Mouse (Mus musculus): ENCODE data around the gene Arrdc2.

Arrdc2 gene

DNA sequence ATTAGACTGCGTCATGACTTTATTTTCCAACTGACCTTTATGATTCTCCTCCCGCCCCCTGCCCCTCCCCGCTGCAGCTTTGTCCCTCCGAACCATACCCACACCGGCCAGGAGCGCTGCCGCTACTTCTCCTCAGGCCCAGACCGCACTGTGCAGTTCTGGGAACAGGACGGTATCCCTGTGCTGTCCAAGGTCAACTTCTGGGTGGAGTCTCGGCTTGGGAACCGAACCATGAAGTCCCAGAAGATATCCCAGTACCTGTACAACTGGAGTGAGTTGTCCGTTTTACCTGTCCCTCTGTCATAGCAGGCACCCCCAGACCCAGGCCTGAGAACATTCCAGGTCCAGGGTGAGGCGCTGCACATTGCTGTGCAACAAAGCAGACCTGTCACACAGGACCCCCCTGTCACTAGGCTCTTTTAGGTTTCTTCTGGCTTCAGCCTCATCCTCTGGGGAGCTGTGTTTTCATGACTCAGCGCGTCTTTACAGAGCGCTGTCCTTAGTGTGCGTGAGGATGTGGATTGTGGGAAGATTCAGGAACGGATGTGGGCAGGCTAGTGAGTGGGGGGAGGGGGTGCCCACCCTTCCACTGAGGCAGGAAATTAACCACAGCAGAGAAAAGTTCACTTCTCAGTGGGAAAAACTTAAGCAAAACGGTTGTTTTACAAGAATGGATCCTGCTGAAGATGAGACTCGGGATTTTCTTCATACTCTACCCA, 28.4 kb downstream of the Arrdc2 start:
- DNase-seq (ENCODE audit: inconsistent age in 2 of 2, low spot score in 1 of 2) = no peak

DNA sequence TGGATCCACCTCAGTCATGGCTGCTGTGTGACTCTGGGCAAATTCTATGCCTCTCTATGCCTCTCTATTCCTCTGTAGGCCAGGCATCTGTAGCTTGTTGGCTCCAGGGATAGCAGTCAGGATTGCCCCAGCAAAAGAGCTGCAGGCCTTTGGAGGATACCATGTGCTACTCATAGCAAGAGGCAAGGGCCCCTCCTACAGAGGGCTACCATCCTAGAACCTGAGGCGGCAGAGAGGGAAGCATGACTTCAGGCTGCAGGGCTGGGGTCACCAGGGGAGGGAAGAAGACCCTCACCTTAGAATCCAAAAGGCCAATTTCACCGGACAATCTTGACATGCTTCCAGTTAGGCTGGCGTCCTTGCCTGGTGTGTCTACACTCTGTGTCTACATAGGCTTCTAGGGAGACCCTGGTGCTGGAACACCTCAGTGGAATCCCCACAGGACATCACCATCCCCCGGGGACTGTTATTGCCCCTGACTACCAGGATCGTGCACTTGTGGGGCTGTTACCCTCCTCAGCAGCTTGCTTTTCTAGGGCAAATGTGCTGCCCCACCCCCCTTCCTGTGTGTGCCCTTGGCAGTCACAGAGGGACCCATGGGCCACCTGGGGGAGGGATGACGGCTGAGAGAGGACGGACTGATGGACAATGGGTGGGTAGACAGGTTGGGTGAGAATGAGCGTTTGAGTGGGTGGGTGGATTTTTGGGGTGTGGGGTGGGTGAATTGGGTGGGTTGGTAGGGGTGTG, 30.4 kb downstream of the Arrdc2 start:
- no peak for DNase-seq (ENCODE audit: inconsistent age in 2 of 2, low spot score in 1 of 2)

DNA sequence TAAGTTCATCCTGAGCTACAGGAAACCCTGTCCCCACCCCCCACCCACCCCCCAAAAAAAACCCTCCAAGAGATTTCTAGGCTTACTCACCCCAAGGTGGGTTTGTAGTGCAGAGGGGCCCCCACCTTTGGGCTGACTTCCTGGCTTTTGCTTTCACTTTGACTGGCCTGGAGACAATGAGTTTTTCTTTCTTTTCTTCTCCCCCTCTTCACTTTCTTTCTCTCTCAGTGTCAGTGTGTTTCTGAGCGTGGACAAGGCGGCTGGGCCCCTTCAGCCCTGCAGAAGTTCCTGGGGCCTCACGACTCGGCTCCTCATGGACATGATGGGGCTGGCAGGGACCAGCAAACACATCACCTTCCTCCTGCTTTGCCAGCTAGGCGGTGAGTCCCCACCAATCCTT, 31.3 kb downstream of the Arrdc2 start, which contains the start of gene Il12rb1:
TSS of gene Il12rb1 (plus strand) at position 211 of the 400 bp plus-strand sequence.
- DNase-seq (ENCODE audit: inconsistent age in 2 of 2, low spot score in 1 of 2) = no peak

DNA sequence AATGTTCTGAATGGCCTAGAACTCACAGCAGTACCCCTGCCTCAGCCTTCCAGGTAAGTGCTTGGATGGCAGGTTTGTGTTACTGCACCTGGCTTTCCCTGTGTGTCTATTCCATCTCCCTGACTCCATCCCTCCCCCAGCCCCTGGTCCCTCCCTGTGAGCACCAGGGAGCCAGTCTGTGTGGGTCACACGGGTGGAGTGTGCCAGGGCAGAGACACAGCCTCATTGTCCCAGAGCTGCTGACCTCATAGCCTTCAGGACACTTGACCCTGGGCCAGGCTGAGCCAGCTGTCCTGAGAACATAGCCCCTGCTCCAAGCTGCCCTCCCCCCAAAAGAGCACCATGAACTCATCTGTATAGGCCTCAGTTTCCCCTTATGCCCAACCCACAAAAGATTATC, 32.2 kb downstream of the Arrdc2 start:
- no peak for DNase-seq (ENCODE audit: inconsistent age in 2 of 2, low spot score in 1 of 2)

DNA sequence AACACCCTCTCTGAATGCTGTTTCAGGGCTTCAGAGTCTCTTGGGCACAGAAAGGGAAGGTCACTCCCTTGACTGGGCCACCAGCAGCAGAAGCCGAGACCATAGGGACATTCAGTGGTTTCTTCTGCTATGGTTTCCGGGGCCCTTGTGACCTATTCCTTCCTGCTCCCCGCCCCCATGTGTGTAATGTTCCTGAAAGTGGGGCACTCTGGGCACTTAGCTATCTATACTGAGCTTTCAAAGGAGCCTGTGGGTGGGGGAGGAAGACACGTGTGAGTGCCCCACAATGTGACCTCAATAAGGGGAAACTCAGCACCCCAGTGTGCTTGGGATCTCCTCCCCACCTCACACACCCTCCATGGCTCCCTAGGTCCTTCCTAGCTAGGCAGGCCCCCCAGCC, 33.0 kb downstream of the Arrdc2 start:
- DNase-seq (ENCODE audit: inconsistent age in 2 of 2, low spot score in 1 of 2) = no peak

DNA sequence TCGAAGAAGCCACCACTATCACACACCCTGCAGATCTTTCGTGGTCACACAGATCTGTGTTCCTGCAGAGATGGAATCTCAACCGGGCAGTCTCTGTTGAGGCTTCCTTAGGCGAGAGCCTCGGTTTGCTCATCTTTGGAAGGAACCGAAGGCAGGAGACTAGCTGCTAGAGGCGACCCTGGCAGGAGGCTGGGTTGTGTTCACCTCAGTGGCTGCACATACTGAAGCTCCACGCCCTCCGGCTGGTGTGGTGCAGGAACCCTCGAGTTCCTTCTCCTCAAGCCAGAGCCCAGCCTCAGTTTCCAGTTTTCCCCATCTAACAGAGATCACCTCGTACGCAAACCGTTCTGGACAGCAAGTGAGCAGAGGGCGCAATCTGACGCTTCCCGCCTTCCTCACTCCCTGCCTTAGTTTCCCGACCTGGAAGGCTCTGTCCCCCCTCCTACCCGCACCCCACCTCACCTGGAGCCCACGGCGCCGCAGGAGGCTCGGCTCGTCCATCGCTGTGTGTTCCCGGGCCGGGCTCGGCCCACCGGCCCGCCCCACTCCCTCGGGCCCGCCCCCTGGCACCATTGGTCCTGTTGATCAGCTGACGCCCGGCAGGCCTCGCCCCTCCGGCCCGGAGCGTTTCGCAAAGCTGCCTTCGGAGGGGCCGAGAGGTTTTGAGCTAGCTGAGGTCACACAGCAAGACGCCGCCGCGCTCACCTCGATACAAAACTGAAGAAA, 34.9 kb downstream of the Arrdc2 start, which contains the start of gene Mast3:
TSS of gene Mast3 (minus strand) at position 574 of the 726 bp plus-strand sequence.
- DNase-seq (ENCODE audit: inconsistent age in 2 of 2, low spot score in 1 of 2) = peak; percentile 89 to 95

DNA sequence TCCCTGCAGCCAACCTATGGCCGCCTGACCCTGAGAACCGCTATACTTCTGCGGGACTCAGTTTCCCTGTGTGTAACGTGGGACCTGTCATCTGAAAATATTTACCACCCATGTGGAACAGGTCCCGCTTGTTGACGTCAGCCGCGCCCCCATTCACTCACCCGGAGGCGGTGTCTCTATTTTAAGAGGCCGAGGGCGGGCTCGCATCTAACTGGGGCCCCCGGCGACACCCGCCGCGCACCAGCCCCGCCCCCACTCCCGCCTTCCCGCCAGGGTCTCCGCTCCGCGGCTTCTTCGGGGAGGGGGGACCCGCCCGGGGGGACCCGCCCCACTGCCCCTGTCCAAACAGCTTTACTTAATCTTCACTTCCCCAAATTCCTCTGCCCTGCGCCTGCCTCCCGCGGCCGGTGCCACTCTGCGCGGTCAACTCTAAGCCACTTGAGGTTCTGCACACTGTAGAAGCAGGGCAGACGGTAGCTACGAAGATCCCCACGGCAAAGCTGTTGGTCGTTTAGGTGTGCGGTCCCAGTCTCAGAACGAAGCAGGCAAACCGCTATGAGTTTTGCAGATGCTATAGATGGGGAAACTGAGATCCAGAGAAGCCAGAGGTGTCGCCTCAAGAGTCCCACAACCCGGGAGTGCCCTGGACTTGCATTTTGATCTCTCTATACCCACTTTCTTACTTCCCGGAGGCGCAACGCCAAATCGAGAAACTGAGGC, 35.6 kb downstream of the Arrdc2 start:
- peak in 1 of 2 experiments; percentile 63 for DNase-seq (ENCODE audit: inconsistent age in 2 of 2, low spot score in 1 of 2)

DNA sequence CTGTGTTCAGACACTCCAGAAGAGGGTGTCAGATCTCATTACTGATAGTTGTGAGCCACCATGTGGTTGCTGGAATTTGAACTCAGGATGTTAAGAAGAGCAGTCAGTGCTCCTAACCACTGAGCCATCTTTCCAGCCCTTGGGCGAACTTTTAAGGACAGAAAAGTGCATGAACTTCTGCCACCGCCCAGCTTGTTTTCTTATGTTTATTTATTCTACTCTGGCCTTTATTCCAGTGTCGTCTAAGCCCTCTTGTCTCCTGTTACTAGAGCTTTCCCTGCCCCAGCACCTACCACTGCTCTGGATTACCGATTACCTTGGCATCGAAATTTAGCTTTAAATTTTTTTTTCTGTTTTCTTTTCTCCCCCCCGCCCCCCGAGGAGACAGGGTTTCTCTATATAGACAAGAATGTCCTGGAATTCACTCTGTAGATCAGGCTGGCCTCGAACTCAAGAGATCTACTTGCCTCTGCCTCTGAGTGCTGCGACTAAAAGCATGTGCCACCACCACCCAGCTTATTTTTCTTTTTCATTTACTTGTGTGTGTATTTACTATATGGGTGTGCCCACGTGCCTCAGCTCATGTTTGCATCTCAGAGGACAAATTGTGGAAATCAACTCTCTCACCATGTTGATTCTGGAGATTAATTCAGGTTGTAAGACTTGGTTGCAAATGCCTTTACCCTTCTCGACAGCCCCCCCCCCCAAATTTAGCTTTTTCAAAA, 36.6 kb downstream of the Arrdc2 start:
- no peak for DNase-seq (ENCODE audit: inconsistent age in 2 of 2, low spot score in 1 of 2)

DNA sequence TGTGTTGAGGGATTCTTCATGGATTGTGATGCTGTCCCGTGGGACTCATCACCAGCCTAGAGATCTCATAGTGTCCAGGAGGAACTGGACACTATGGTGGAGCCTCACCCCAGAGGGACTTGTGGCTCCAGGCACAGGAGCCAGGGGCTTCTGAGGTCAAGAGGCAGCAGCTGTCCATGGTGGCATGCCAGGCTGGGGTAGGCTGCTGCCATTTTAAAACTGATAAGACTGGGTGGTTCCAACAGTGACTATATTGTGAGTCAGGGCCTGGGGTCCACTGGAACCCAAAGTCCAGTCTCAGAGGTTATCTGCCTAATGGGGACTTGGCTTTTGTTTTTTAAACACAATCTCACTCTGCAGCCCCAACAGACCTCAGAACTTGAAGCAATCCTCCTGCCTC, 37.7 kb downstream of the Arrdc2 start:
- DNase-seq (ENCODE audit: inconsistent age in 2 of 2, low spot score in 1 of 2) = no peak

DNA sequence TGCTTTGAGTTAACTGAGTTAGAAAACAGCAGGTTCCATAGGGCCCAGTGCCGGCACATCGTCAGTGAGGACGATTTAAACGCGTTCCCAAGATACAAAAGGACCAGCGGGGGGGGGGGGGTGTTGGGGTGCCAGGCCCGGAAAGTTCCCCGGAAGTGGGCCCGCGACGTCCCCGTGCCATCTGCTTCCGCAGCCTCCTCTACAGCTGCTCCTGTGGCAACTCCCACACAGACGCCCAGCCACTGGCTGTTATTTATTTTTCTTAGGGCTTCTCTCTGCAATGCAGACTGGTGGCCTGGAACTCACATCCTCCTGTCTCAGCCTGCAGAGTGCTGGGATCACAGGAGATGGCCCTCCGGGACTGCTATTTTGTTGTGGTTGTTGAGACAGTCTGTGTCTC, 38.4 kb downstream of the Arrdc2 start:
- DNase-seq (ENCODE audit: inconsistent age in 2 of 2, low spot score in 1 of 2) = no peak

DNA sequence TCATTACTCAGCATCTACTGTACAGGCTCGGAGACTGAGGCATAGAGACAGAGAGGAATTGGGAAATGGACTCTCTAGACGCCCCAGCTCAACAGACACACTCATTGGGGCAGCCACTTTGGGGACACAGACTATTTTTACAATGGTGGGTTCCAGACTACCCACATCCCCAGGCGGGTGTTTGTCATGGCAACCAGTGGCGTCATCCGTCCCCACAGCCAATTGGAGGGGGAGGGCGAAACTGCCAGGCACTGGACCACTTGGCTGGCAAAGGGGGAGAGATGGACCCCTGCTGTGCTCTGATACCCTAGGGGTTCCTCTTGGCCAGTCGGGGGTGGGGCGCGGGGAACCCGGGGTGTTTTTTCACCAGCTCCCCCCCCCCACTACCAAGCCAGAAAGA, 38.9 kb downstream of the Arrdc2 start:
- DNase-seq (ENCODE audit: inconsistent age in 2 of 2, low spot score in 1 of 2) = no peak

DNA sequence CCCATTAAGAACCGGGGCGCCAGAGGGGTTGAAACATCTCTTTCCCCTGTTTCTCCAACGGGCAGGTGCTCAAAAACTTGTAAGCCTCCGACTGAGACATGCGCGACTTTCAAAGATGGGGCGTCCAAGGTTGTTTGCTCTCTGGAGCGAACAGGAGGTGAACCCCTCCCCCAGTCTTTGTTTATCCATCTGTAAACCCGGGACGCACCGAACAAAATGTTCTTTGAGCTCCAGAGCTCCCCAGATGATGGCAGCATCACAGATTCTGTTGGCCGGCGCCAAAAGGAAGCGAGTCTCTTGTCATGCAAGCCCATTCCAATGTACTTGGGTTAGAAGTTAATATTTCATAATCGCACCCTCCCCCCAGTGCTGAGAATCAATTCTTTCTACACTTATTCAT, 41.2 kb downstream of the Arrdc2 start:
- peak in 1 of 2 experiments; percentile 63 for DNase-seq (ENCODE audit: inconsistent age in 2 of 2, low spot score in 1 of 2)

DNA sequence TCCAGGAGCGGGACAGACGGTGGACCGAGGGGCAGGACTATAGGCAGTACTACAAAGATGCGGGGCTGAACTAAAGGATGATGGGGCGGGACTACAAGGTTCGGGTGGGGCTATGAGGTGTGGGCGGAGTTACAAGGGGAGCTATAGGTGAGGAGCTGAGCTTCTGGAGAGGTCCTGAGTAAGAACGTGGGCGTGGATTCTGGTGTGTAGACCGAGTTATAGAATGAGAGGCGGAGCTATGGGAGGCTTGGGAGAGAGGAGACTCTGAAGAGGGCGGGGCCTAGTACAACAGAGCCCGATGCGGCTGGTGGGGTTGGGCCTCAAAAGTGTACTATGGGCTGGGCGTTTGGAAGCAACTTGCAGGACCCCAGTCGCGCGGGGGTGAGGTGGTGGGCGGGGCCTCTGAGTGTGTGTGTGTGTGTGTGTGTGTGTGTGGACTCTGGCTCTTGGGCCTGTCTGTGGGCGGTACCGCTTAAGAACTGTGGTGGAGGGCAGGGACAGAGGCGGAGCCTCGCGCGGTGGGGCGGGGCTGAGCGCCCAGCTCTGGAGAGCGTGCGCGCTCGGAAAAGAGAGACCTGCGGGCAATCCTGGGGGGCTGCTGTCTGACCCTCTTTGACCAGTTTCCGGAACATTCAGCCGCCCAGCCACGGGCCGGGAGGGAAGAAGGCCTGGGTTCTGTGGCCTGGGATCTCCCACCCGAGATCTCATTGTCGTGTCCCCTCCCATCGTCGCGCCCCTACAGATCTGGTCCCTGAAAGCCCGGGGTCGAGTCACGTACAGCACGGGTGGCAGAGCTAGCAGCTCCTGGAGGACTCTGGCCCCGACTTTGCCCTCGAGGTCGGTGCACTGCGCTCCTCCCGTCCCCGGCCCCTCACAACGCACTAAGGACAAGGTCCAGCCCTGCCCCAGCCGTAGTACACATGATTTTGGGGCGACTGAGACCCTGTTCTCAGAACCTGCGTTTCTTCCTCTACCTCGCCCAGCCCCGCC, 42.1 kb downstream of the Arrdc2 start:
- peak; percentile 93 to 98 for DNase-seq (ENCODE audit: inconsistent age in 2 of 2, low spot score in 1 of 2)

DNA sequence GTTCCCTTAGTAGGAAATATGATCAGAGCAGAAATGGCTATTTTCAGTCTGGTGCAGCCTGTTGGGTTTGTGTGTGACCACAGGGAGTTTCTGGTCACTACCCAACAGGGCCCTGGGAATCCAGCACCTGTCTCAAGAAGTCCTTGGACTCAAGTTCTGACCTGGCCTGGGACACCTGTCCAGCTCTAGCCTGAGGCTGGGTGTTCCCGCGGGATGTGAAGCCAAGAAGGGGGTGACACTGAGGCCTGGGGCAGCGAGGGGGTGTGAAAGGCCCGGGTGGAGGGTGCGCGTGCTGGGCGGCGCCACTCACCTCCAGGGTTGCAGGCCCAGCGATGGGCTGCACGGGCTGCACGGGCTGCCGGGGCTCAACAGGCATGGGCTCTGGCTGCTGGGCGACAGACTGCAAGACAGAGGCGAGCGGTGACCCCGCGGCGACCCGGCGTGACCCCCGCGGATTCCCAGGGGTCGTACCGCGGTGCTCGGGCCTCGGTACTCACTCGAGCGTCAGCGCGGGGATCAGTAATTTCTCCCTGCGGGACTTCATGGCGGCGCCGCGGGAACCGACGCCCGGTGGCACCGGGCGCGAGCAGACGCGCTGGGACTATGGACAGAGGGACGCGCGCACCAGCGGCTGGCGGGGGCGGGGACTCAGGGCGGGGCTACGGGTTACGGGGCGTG, 43.0 kb downstream of the Arrdc2 start:
- no peak for DNase-seq (ENCODE audit: inconsistent age in 2 of 2, low spot score in 1 of 2)

DNA sequence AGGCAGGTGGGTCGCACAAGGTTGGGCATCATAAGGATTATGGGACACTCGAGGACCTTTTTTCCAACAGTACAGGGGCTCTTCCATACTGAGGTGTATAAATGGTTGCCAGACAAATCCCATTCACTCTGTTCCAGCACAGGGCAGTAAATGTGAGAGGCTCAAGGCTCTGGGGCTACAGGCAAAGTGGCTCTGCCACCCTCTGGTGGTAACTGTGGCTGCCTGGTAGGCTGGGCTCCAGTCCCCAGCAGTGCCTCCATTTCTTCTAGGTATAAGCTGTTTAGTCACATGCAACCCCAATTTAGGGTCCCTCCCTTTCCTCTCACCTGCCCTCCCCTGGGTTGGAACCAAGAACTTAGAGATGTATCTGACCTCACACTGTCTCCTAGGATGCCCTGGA, 44.1 kb downstream of the Arrdc2 start:
- DNase-seq (ENCODE audit: inconsistent age in 2 of 2, low spot score in 1 of 2) = no peak

DNA sequence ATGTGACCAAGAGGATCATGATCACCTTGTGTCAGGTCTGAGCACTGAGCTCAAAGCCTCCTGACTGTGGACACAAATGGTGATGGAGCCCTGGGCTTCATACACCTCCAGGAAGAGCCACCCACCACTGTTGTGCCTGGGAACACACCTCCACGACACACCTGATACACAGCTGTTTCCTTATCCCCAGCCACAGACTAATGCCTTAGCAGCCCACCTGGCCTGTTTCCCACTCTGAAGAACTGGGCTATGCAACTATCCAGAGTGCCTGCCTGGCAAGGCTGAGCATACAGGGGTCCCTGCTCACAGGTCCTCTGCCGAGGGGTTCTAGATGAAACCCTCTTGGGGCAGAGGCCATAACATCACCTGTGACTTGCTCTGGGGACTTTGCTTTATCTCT, 45.3 kb downstream of the Arrdc2 start:
- DNase-seq (ENCODE audit: inconsistent age in 2 of 2, low spot score in 1 of 2) = no peak

DNA sequence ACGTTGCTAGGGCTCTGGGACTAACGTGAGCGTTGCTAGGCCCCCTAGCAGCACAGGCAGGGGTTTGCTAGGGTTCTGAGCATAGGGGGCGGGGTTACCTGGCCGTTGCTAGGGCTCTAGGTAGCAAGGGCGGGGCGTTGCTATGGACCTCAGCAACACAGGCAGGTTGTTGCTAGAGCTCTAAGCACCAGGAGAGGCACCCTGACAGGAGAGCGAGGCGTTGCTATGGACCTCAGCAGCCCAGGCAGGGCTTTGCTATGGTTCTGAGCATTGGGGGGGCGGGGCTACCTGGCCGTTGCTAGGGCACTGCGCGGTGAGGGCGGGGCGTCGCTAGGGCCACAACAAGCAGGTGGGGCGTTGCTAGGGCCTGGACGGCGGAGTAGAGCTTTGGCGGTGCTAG, 46.8 kb downstream of the Arrdc2 start:
- no peak for DNase-seq (ENCODE audit: inconsistent age in 2 of 2, low spot score in 1 of 2)

DNA sequence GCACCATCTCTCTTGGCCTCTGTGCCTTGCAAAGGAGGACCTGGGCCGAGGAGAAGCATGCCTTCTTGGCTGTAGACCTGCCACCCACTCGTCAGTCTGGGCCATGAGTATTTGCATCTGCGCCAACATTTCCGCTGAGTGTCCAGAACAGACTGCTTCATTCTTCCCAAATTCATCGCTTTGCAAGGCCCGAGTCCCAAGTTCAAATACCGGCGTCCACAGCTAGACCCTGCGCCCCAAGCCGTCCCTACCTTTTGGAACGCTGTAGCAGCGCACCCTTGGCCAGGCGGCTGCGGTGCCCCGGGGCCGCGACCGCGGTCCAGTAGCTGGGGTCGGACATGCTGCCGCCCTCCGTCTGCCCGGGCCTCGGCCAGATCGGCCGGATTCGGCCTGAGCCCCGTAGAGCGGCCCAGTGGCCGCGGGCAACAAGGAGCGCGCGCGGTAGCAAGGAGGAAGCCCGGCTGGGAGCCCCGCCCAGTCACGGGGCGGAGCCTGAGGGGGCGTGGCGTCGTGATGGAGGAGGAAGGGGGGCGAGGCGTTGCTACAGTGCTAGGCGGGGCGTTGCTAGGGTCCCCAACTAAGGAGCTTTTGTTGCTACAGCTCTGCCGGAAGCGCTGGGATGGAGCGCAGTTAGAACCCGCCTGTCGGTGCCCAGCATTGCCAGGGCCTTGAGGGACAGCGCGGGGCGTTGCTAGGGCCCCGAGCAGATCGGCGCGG, 47.4 kb downstream of the Arrdc2 start:
- peak; percentile 98 to 99 for DNase-seq (ENCODE audit: inconsistent age in 2 of 2, low spot score in 1 of 2)

Measured in adrenal gland, adult (tissue).